Mouse (Mus musculus) hematopoietic stem cell, adult 5-6 weeks (primary cell): ENCODE data around the gene N4bp2l2. TPM values are rescaled to one million over a fixed set of nuclear protein-coding genes. Genes with fewer than 3 reads are reported as not detected.
A peak's percentile ranks its signal among the peaks of the same experiment; 100 is the strongest.

Experiments used
- ATAC-seq, 2 experiments: fragments of 125-278 bp in 1 of 2; replicated peaks in 1 of 2; 2 replicates each; pipeline ENCODE4 v1.8.0; 2016 to 2017; ENCODE audit warnings: inconsistent platforms in 2 of 2, mild to moderate bottlenecking in 2 of 2, moderate number of reproducible peaks in 2 of 2, low read depth in 1 of 2, moderate TSS enrichment in 1 of 2; ENCODE audit not compliant: low FRiP score in 2 of 2, poor library complexity in 2 of 2, severe bottlenecking in 2 of 2, insufficient read depth in 1 of 2, low TSS enrichment in 1 of 2
- total RNA-seq: library from RNA; stranded (forward); fragments of 172-1452, 232-1000 nt; gene quantifications from 2 replicates; pipeline ENCODE4 v1.2.3, GENCODE M21; 2017

The N4bp2l2 gene
- total RNA-seq, 1 experiment from 2014 or later: 145 TPM

- no peak for ATAC-seq
Observed at GRCm38 (mm10) chr5:150606131-150606530, 59.9 kb downstream of the N4bp2l2 start.

- 0 out of 4 replicates have a peak, but pooled peaks of 1 of the 2 experiments have one; percentile 4 for ATAC-seq
Observed at GRCm38 (mm10) chr5:150601441-150602230, 64.3 kb downstream of the N4bp2l2 start.

GRCm38 (mm10) chr5:150600554-150601440 is 65.2 kb downstream of the N4bp2l2 start:
- peak; percentile 57 to 74 for ATAC-seq

- ATAC-seq: peak in 1 of 2 experiments; percentile 12; a peak in 1 of 4 replicates
Observed at GRCm38 (mm10) chr5:150599301-150600294, 66.4 kb downstream of the N4bp2l2 start.

GRCm38 (mm10) chr5:150598202-150599119 is 67.5 kb downstream of the N4bp2l2 start:
- 0 out of 4 replicates have a peak, but pooled peaks of 1 of the 2 experiments have one; percentile 16 for ATAC-seq

- ATAC-seq: no peak
Observed at GRCm38 (mm10) chr5:150597088-150597487, 68.9 kb downstream of the N4bp2l2 start, which contains the start of gene N4bp2l1. TSS of gene N4bp2l1 (minus strand) at chr5:150597188.

GRCm38 (mm10) chr5:150595366-150596016 is 70.5 kb downstream of the N4bp2l2 start:
- ATAC-seq: peak; percentile 26 to 46; a peak in 3 of 4 replicates

GRCm38 (mm10) chr5:150594649-150595339 is 71.2 kb downstream of the N4bp2l2 start:
- no peak for ATAC-seq

GRCm38 (mm10) chr5:150593756-150594648 is 72.0 kb downstream of the N4bp2l2 start:
- ATAC-seq: peak in 1 of 2 experiments; percentile 10; a peak in 1 of 4 replicates

GRCm38 (mm10) chr5:150592904-150593755 is 72.9 kb downstream of the N4bp2l2 start:
- ATAC-seq: peak; percentile 15 to 37; a peak in 3 of 4 replicates

GRCm38 (mm10) chr5:150592186-150592903 is 73.6 kb downstream of the N4bp2l2 start:
- ATAC-seq: peak; percentile 61 to 75

GRCm38 (mm10) chr5:150589945-150590344 is 76.0 kb downstream of the N4bp2l2 start:
- ATAC-seq: no peak

- ATAC-seq: no peak
Observed at GRCm38 (mm10) chr5:150584337-150584729, 81.7 kb downstream of the N4bp2l2 start.
